Mouse (Mus musculus) liver, adult 2 months (tissue): ENCODE data around the gene Slc16a9. TPM values are rescaled to one million over a fixed set of nuclear protein-coding genes. Genes with fewer than 3 reads are reported as not detected.

Experiments
- DNase-seq: peaks from one replicate; pipeline ENCODE4 v3.0.0-alpha.2; 2011; ENCODE audit warnings: low read depth, low spot score; ENCODE audit errors: extremely low read depth
- H3K27ac ChIP-seq: fragments of 200-500 bp; replicated peaks from 2 replicates; pipeline ENCODE4 v1.5.1; 2012; ENCODE audit warnings: low read depth, mild to moderate bottlenecking, control low read depth, inconsistent platforms, low read length; ENCODE audit not compliant: insufficient read depth
- H3K27me3 ChIP-seq: fragments of 200-500 bp; 2 replicates; pipeline ENCODE4 v1.6.1; 2012; ENCODE audit warnings: mild to moderate bottlenecking, moderate library complexity, low read length, inconsistent platforms; ENCODE audit not compliant: control insufficient read depth, insufficient read depth
- H3K36me3 ChIP-seq: fragments of 200-500 bp; 2 replicates; pipeline ENCODE4 v1.6.1; 2012; ENCODE audit warnings: low read length, inconsistent platforms; ENCODE audit not compliant: control insufficient read depth, insufficient read depth
- H3K4me1 ChIP-seq: fragments of 200-500 bp; 2 replicates; pipeline ENCODE4 v1.6.1; 2011; ENCODE audit warnings: low read length; ENCODE audit not compliant: control insufficient read depth, insufficient read depth
- H3K4me3 ChIP-seq: fragments of 200-500 bp; 2 replicates; pipeline ENCODE4 v1.5.1; 2011; ENCODE audit warnings: low read depth, mild to moderate bottlenecking, control low read depth, low read length, moderate library complexity; ENCODE audit not compliant: insufficient read depth
- H3K79me2 ChIP-seq: fragments of 200-500 bp; 2 replicates; pipeline ENCODE4 v1.6.1; 2012; ENCODE audit warnings: inconsistent platforms, mild to moderate bottlenecking, low read length, moderate library complexity; ENCODE audit not compliant: control insufficient read depth, insufficient read depth
- H3K9ac ChIP-seq: fragments of 200-500 bp; 2 replicates; pipeline ENCODE4 v1.6.1; 2012; ENCODE audit warnings: low read depth, mild to moderate bottlenecking, control low read depth, inconsistent platforms, low read length
- CTCF ChIP-seq: fragments of 200-500 bp; IDR thresholded peaks from 2 replicates; pipeline ENCODE4 v1.5.1; 2011; ENCODE audit warnings: low read depth, low read length, control low read depth
- POLR2A ChIP-seq: fragments of 200-500 bp; IDR thresholded peaks from 2 replicates; pipeline ENCODE4 v1.6.1; 2011; ENCODE audit warnings: low read length, control low read depth; ENCODE audit not compliant: insufficient read depth; ENCODE audit errors: extremely low read depth
- WGBS: fragments of 180-500 bp; shearing (Covaris S2); methylation state at CpG from one replicate; pipeline ENCODE4 v1.1.7; 2018; 5-methylcytosine and 5-hydroxymethylcytosine counted together
- polyA plus RNA-seq: library from polyadenylated mRNA; depleted of rRNA; stranded (reverse); fragments of >200 nt; gene quantifications from 2 replicates; pipeline ENCODE4 v1.2.3, GENCODE M21; 2012
- total RNA-seq: library from RNA; depleted of rRNA; stranded (reverse); fragments of >200 nt; gene quantifications from 2 replicates; pipeline ENCODE4 v1.2.3, GENCODE M21; 2014

Gene Slc16a9
- total and polyA plus RNA-seq, 2 experiments, result 1.7 to 2.4 TPM

GRCm38 (mm10) chr10:70237936-70238335 lies 7.0 kb upstream of the Slc16a9 start:
- TF ChIP-seq CTCF (no peak), POLR2A (no peak)
- Histone ChIP-seq H3K9ac (no peak overlapping the region), H3K4me1 (no peaks in the 10 kb centered on the region), H3K4me3 (no peak overlapping the region), H3K27me3 (0 out of 2 replicates have a peak, but pooled peaks cover 3% of the 10 kb centered on the region), H3K27ac (no peak overlapping the region), H3K36me3 (no peaks in the 10 kb centered on the region), H3K79me2 (no peaks in the 10 kb centered on the region)
- WGBS, result 20% methylated on average over 2 of the region's 2 CpGs
- no peak for DNase-seq

- Histone ChIP-seq H3K36me3 (no peaks in the 10 kb centered on the region), H3K27ac (peak overlapping the region; percentile 28; the same call in 1 of the 2 replicates), H3K4me1 (no peaks in the 10 kb centered on the region), H3K27me3 (peaks cover 17% of the 10 kb centered on the region; the same call in 1 of the 2 replicates), H3K9ac (no peak overlapping the region), H3K79me2 (no peaks in the 10 kb centered on the region), H3K4me3 (no peak overlapping the region)
- WGBS, result 44% methylated on average over 8 of the region's 8 CpGs
- TF ChIP-seq CTCF (no peak), POLR2A (no peak)
- peak; percentile 44 for DNase-seq
Measured at GRCm38 (mm10) chr10:70242751-70243444, 2.0 kb upstream of the Slc16a9 start.

DNA sequence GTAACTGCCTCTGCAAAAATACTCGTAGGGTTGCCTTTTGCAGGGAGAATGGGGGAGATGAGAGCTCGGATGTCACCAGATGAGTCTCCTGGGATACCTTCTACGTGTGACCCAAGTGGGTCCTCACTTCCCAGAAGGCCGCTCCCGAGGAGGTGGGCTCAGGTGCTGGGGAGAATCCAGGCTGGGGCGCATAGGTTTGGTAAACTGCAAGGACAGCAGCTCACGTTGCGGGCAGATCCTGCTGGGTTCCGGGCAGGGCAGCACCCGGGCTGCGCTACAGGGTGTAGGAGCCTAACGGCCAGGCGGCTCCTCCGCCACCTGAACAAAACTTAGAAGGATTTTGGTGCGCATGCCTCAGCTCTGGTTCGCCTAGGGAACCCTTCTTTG lies 652 bp downstream of the Slc16a9 start:
- no peak for DNase-seq
- Histone ChIP-seq H3K27me3 (peaks cover 14% of the 10 kb centered on the region; the same call in 1 of the 2 replicates), H3K4me1 (no peaks in the 10 kb centered on the region), H3K79me2 (no peaks in the 10 kb centered on the region), H3K4me3 (peak overlapping the region; percentile 71), H3K36me3 (no peaks in the 10 kb centered on the region), H3K27ac (no peak overlapping the region; the same call in 1 of the 2 replicates), H3K9ac (peak overlapping the region; percentile 72)
- WGBS, result 4% methylated on average over 16 of the region's 16 CpGs
- TF ChIP-seq POLR2A, result no peak
- TF ChIP-seq CTCF, result no peak

DNA sequence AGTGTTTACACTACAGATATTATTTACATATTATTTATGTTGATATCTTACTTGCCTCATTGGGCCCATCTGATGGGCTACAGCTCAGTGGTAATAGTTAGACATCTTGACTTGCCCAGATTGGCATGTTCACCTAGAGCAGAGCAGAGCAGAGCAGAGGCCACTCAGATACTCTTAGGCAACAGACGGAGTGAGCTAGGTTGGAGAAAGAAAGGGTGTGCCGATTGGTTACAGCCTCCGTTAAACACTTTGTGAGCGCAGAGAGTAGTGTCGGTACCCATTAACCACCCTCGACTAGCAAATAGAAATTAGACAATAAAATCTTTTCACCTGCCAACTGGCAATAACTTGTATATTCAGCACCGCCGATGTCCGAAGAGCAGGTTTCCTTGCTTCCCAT lies 1.2 kb downstream of the Slc16a9 start:
- no peak for TF ChIP-seq POLR2A
- TF ChIP-seq CTCF, result no peak
- Histone ChIP-seq H3K79me2 (no peaks in the 10 kb centered on the region), H3K27ac (no peak overlapping the region), H3K27me3 (peaks cover 14% of the 10 kb centered on the region; the same call in 1 of the 2 replicates), H3K9ac (0 out of 2 replicates have a peak overlapping the region, but pooled peaks have one; percentile 52), H3K36me3 (no peaks in the 10 kb centered on the region), H3K4me3 (peak overlapping the region; percentile 71; the same call in 1 of the 2 replicates), H3K4me1 (no peaks in the 10 kb centered on the region)
- WGBS, result 37% methylated on average over 9 of the region's 9 CpGs
- DNase-seq, result no peak

GRCm38 (mm10) chr10:70250354-70250753 lies 5.5 kb downstream of the Slc16a9 start:
- Histone ChIP-seq H3K9ac (no peak overlapping the region), H3K27ac (no peak overlapping the region), H3K4me3 (no peak overlapping the region), H3K36me3 (no peaks in the 10 kb centered on the region), H3K4me1 (no peaks in the 10 kb centered on the region), H3K79me2 (no peaks in the 10 kb centered on the region), H3K27me3 (peaks cover 6% of the 10 kb centered on the region; the same call in 1 of the 2 replicates)
- WGBS, result 85% methylated on average over 4 of the region's 4 CpGs
- TF ChIP-seq CTCF, result no peak
- no peak for TF ChIP-seq POLR2A
- DNase-seq, result no peak

GRCm38 (mm10) chr10:70250766-70251165 lies 5.9 kb downstream of the Slc16a9 start:
- H3K27me3 ChIP-seq, result peaks cover 3% of the 10 kb centered on the region; the same call in 1 of the 2 replicates
- H3K4me3 ChIP-seq, result no peak overlapping the region
- no peaks in the 10 kb centered on the region for H3K4me1 ChIP-seq
- 79% methylated on average over 6 of the region's 6 CpGs for WGBS
- H3K9ac ChIP-seq, result no peak overlapping the region
- no peak for TF ChIP-seq CTCF
- no peak for TF ChIP-seq POLR2A
- H3K36me3 ChIP-seq, result no peaks in the 10 kb centered on the region
- peak; percentile 20 for DNase-seq
- no peak overlapping the region for H3K27ac ChIP-seq
- H3K79me2 ChIP-seq, result no peaks in the 10 kb centered on the region
